Mouse (Mus musculus): ENCODE data around the gene Plce1. TPM values are rescaled to one million over a fixed set of nuclear protein-coding genes. Genes with fewer than 3 reads are reported as not detected.

The Plce1 gene
- polyA plus RNA-seq, 1 experiment from 2014 or later: 4.1 TPM

DNA sequence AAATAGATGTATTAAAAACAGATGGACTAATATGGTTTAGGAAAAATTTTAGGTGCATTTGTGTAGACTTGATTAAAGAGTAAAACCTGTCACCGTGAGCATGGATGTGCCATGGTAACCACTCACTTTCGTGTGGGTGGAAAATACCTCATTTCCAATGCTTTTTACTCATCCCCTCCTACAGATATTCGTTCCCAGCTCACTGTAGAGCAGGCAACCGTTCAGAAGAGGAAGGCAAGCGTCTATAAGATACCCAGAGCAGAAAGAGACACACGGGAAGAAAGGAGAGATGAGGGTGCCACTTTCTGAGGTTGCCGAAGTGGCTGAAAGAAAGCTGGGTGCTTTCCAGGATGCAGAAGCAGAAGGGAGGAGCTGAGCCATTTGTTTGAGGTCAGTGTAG is 25.2 kb downstream of the Plce1 start:
- no peaks in the 10 kb centered on the region for H3K36me3 ChIP-seq
- no peak for ATAC-seq (ENCODE audit: low FRiP score)
- no peaks in the 10 kb centered on the region for H3K9me3 ChIP-seq (replicated peaks)
- H3K4me1 ChIP-seq: peaks cover 6% of the 10 kb centered on the region; the same call in 1 of the 2 replicates
- no peak overlapping the region for H3K4me3 ChIP-seq (replicated peaks)
- H3K4me2 ChIP-seq: no peak overlapping the region
- no peak overlapping the region for H3K27ac ChIP-seq (replicated peaks)
- 82% methylated on average over 7 of the region's 7 CpGs for WGBS
- H3K9ac ChIP-seq (replicated peaks): no peak overlapping the region
- H3K27me3 ChIP-seq (replicated peaks): no peaks in the 10 kb centered on the region

DNA sequence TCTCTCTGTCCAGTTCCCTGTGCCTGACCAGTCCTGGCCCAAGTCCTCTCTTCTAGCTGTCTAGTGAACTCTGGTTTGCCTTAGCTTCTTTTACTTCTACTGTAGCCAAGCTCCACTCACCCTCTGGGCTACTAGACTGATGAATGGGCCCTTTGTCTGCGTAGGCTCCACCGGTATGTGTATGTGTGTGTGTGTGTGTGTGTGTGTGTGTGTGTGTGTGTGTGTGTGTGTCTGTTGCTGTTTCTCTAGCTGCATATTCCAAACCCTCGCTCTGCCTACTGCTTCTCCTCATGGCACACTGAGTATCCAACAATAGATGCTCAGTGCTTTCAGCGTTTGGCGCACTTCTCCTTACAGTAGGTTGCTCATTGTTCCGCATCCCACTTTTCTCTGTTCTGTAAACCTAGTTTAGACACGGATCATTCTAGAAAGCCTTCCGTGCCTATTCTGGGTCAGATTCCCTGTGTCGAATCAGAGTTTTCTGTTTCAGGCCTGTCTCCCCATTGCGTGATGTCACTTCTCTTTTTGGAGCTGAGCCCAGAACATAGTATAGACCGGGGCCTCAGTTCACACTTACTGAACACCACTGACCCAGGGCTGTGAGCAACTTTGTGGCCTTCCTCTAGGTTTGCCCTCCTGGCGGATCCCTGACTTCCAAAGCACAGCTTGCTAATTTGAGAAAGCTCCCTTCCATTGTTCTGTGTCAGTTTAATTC is 26.5 kb downstream of the Plce1 start:
- no peak overlapping the region for H3K4me2 ChIP-seq
- H3K27ac ChIP-seq (replicated peaks): peak overlapping the region; percentile 48; the same call in 1 of the 2 replicates
- ATAC-seq (ENCODE audit: low FRiP score): peak; percentile 55
- H3K36me3 ChIP-seq: no peaks in the 10 kb centered on the region
- WGBS: 55% methylated on average over 12 of the region's 12 CpGs
- no peaks in the 10 kb centered on the region for H3K9me3 ChIP-seq (replicated peaks)
- peaks cover 6% of the 10 kb centered on the region; the same call in 1 of the 2 replicates for H3K4me1 ChIP-seq
- no peak overlapping the region for H3K9ac ChIP-seq (replicated peaks)
- no peaks in the 10 kb centered on the region for H3K27me3 ChIP-seq (replicated peaks)
- no peak overlapping the region for H3K4me3 ChIP-seq (replicated peaks)

- H3K27ac ChIP-seq (replicated peaks): peak overlapping the region; percentile 48; the same call in 1 of the 2 replicates
- no peak for ATAC-seq (ENCODE audit: low FRiP score)
- H3K4me2 ChIP-seq: no peak overlapping the region
- 58% methylated on average over 9 of the region's 9 CpGs for WGBS
- H3K4me3 ChIP-seq (replicated peaks): no peak overlapping the region
- H3K4me1 ChIP-seq: peaks cover 6% of the 10 kb centered on the region; the same call in 1 of the 2 replicates
- H3K9ac ChIP-seq (replicated peaks): no peak overlapping the region
- no peaks in the 10 kb centered on the region for H3K9me3 ChIP-seq (replicated peaks)
- H3K36me3 ChIP-seq: no peaks in the 10 kb centered on the region
- H3K27me3 ChIP-seq (replicated peaks): no peaks in the 10 kb centered on the region
Measured at GRCm38 (mm10) chr19:38507966-38508625, 27.2 kb downstream of the Plce1 start.

GRCm38 (mm10) chr19:38514417-38515184 is 33.7 kb downstream of the Plce1 start:
- no peaks in the 10 kb centered on the region for H3K36me3 ChIP-seq
- no peaks in the 10 kb centered on the region for H3K9me3 ChIP-seq (replicated peaks)
- H3K27ac ChIP-seq (replicated peaks): no peak overlapping the region
- no peak overlapping the region for H3K4me3 ChIP-seq (replicated peaks)
- no peak overlapping the region for H3K9ac ChIP-seq (replicated peaks)
- no peaks in the 10 kb centered on the region for H3K27me3 ChIP-seq (replicated peaks)
- 96% methylated on average over 4 of the region's 5 CpGs for WGBS
- H3K4me2 ChIP-seq: no peak overlapping the region
- H3K4me1 ChIP-seq: no peaks in the 10 kb centered on the region
- ATAC-seq (ENCODE audit: low FRiP score): no peak

DNA sequence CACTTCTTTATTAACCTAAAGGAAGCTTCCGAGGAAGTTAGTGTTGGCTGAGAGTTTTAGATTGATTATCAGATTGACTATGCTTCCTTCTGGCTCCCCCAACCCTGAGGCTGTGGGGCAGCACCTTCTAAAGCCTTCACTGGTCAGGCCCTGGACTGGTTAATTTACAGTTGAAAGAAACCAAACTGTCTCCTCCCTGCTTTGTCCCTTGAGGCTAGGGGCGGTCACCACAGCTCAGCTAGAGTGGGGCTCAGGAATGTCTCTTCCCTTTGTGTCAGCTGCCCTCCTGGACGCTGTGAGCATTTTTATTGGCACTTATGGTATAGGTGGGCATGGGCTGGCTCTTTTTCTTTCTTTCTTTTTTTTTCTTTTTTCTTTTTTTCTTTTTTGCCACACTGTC is 45.9 kb downstream of the Plce1 start:
- Histone ChIP-seq H3K9ac (replicated peaks) (no peak overlapping the region), H3K4me3 (replicated peaks) (no peak overlapping the region), H3K4me1 (no peaks in the 10 kb centered on the region), H3K27me3 (replicated peaks) (no peaks in the 10 kb centered on the region), H3K27ac (replicated peaks) (no peak overlapping the region), H3K4me2 (no peak overlapping the region), H3K9me3 (replicated peaks) (no peaks in the 10 kb centered on the region), H3K36me3 (no peaks in the 10 kb centered on the region)
- ATAC-seq (ENCODE audit: low FRiP score): peak; percentile 21; the same call in 1 of the 2 replicates
- 6% methylated on average over 3 of the region's 3 CpGs for WGBS

DNA sequence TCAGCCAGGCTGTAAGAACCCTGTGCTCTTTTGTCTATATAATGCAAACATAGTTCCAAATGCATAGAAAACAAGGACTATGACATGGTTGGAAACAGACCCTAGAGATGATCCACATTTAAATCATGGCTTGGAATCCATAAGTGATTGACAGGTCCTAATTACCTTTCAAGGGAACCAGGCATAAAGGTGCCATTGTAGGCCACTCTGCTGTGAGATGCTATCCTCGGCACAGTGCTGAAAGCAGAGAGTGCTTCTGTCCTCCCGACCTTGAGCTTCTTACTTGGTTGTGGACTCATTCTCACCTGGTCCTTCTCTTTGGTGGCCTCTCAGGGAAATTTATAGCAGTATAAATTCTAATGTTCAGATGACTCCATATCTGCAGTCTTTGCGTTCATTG is 46.6 kb downstream of the Plce1 start:
- Histone ChIP-seq H3K9ac (replicated peaks) (no peak overlapping the region), H3K27me3 (replicated peaks) (no peaks in the 10 kb centered on the region), H3K9me3 (replicated peaks) (no peaks in the 10 kb centered on the region), H3K4me2 (no peak overlapping the region), H3K4me3 (replicated peaks) (no peak overlapping the region), H3K36me3 (no peaks in the 10 kb centered on the region), H3K27ac (replicated peaks) (no peak overlapping the region), H3K4me1 (no peaks in the 10 kb centered on the region)
- 52% methylated on average over 3 of the region's 3 CpGs for WGBS
- no peak for ATAC-seq (ENCODE audit: low FRiP score)

DNA sequence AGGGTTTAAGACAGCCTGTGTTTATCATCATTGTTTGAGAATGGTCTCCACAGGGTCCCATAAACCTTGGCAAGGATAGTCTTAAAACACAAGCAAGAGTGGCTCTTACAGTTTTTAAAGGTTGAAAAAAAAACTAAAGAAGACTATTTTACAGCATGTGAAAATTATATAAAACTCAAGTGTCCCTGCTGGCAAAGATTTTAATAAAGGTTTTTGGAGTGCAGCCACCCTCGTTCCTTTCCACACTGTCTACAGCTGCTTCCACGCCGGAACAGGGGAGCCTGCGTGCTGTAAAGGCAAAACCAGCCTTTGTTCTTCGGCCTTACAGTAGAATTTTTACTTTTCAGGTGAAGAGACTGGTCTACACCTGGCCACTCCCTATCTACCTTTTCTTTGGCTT is 52.3 kb downstream of the Plce1 start:
- Histone ChIP-seq H3K27ac (replicated peaks) (no peak overlapping the region), H3K4me3 (replicated peaks) (no peak overlapping the region), H3K9me3 (replicated peaks) (no peaks in the 10 kb centered on the region), H3K27me3 (replicated peaks) (no peaks in the 10 kb centered on the region), H3K9ac (replicated peaks) (no peak overlapping the region), H3K4me1 (no peaks in the 10 kb centered on the region), H3K4me2 (no peak overlapping the region), H3K36me3 (no peaks in the 10 kb centered on the region)
- ATAC-seq (ENCODE audit: low FRiP score): no peak; the same call in 1 of the 2 replicates
- 79% methylated on average over 5 of the region's 5 CpGs for WGBS

DNA sequence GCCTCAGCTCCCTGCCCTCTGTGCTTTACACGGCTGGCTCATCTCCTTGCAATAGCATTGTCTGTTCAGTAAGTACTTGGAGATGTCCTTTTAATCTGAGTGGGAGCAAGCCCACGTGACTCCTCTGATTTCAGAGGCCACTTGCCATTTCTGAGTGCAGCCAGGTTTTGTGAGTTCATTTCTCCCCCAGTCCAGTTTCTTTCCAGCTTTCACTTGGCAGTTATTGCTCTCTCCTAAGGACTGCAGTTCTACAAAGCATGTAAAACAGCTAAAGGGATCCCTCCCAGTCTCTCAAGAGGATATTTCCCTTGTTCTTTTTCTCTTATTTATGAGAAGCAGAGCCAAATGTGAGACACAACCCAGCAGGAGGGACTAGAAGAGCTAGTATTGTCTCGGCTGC is 58.4 kb downstream of the Plce1 start:
- 45% methylated on average over 3 of the region's 3 CpGs for WGBS
- Histone ChIP-seq H3K27ac (replicated peaks) (no peak overlapping the region), H3K27me3 (replicated peaks) (no peaks in the 10 kb centered on the region), H3K4me2 (no peak overlapping the region), H3K4me3 (replicated peaks) (no peak overlapping the region), H3K4me1 (peaks cover 8% of the 10 kb centered on the region; the same call in 1 of the 2 replicates), H3K9me3 (replicated peaks) (no peaks in the 10 kb centered on the region), H3K9ac (replicated peaks) (no peak overlapping the region), H3K36me3 (no peaks in the 10 kb centered on the region)
- no peak for ATAC-seq (ENCODE audit: low FRiP score)

- no peaks in the 10 kb centered on the region for H3K9me3 ChIP-seq (replicated peaks)
- peaks cover 8% of the 10 kb centered on the region; the same call in 1 of the 2 replicates for H3K4me1 ChIP-seq
- no peaks in the 10 kb centered on the region for H3K36me3 ChIP-seq
- H3K27me3 ChIP-seq (replicated peaks): no peaks in the 10 kb centered on the region
- H3K4me3 ChIP-seq (replicated peaks): no peak overlapping the region
- no peak overlapping the region for H3K27ac ChIP-seq (replicated peaks)
- 79% methylated on average over 3 of the region's 3 CpGs for WGBS
- H3K9ac ChIP-seq (replicated peaks): no peak overlapping the region
- H3K4me2 ChIP-seq: no peak overlapping the region
- ATAC-seq (ENCODE audit: low FRiP score): no peak
Measured at GRCm38 (mm10) chr19:38540549-38540948, 59.6 kb downstream of the Plce1 start.

DNA sequence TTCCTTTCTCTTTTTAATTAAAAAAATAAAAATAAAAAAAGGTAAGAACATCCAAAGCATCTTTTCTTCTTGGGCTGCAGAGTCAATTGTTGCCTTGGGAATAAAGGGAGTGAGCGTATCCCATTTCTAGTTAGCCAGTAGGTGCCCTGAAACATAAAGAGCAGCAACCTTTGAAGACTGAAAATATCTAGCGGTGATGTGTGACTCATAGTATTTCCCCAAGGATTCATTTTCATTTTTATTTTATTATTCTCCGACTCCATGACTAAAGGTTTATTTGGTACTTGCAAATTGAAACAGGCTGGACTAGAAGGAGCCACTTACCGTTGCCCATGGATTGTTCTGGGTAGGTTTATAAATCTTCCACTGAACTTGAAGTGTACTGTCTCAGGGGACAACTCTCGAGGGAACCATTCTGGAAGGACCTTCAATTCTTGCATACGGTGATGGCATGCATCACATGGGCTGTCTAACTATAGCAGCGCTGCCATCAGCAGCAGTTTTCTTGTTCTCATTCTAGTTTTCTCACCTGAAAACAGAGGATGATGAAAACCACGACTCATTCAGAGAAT is 68.7 kb downstream of the Plce1 start:
- Histone ChIP-seq H3K27ac (replicated peaks) (no peak overlapping the region), H3K9me3 (replicated peaks) (no peaks in the 10 kb centered on the region), H3K9ac (replicated peaks) (no peak overlapping the region), H3K4me2 (no peak overlapping the region), H3K4me1 (peaks cover 7% of the 10 kb centered on the region; the same call in 1 of the 2 replicates), H3K36me3 (no peaks in the 10 kb centered on the region), H3K4me3 (replicated peaks) (no peak overlapping the region), H3K27me3 (replicated peaks) (no peaks in the 10 kb centered on the region)
- peak; percentile 45; the same call in 1 of the 2 replicates for ATAC-seq (ENCODE audit: low FRiP score)
- 55% methylated on average over 8 of the region's 8 CpGs for WGBS

DNA sequence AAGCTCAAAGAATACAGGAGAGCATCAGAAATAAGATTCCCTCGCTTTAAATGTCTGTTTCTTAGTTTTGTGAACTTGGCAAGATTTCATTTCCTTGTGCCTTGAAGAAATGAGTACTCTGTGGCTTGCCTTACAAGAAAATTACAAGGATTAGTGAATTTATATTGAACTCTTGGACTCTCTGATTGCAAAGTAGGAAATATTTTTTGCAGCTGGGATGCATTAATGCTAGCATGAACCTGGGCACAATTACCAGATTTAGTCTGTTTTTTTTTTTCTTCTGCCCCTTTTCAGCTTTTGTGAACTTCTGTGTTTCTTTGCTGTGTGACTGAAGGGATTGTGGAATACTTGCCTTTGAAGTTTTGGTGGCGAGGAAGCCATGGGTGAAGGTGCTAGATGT is 72.6 kb downstream of the Plce1 start:
- H3K4me2 ChIP-seq: no peak overlapping the region
- H3K9me3 ChIP-seq (replicated peaks): no peaks in the 10 kb centered on the region
- H3K36me3 ChIP-seq: no peaks in the 10 kb centered on the region
- peaks cover 7% of the 10 kb centered on the region; the same call in 1 of the 2 replicates for H3K4me1 ChIP-seq
- no peak overlapping the region for H3K27ac ChIP-seq (replicated peaks)
- no peak overlapping the region for H3K9ac ChIP-seq (replicated peaks)
- no peak overlapping the region for H3K4me3 ChIP-seq (replicated peaks)
- H3K27me3 ChIP-seq (replicated peaks): no peaks in the 10 kb centered on the region
- 96% methylated on average over 2 of the region's 2 CpGs for WGBS
- ATAC-seq (ENCODE audit: low FRiP score): no peak
